Mouse (Mus musculus) spleen, postnatal 10 days (tissue): ENCODE measurements around the gene Hbs1l.

Experiments
- DNase-seq, 2 experiments: peaks; one replicate each; pipeline ENCODE4 v3.0.0; 2021 to 2022; ENCODE audit warnings: low spot score in 2 of 2

The Hbs1l gene

GRCm38 (mm10) chr10:21401259-21401658, 105.5 kb downstream of the Hbs1l start:
- DNase-seq: no peak

- DNase-seq: no peak
These were observed 109.0 kb downstream of the Hbs1l start for GRCm38 (mm10) chr10:21404822-21405221.

GRCm38 (mm10) chr10:21405707-21406534, 110.1 kb downstream of the Hbs1l start:
- DNase-seq: no peak

- no peak for DNase-seq
These were observed 114.9 kb downstream of the Hbs1l start for GRCm38 (mm10) chr10:21410711-21411110.

- no peak for DNase-seq
These were observed 115.9 kb downstream of the Hbs1l start for GRCm38 (mm10) chr10:21411621-21412205.

- DNase-seq: no peak
These were observed 119.3 kb downstream of the Hbs1l start for GRCm38 (mm10) chr10:21415031-21415430.

GRCm38 (mm10) chr10:21416184-21416583, 120.4 kb downstream of the Hbs1l start:
- peak in 1 of 2 experiments; percentile 43 for DNase-seq
